Mouse (Mus musculus) CD4-positive naive resting alpha-beta T cell, adult 76 days (primary cell): ENCODE data around the gene Vmn1r219. TPM values are rescaled to one million over a fixed set of nuclear protein-coding genes. Genes with fewer than 3 reads are reported as not detected.

Experiments
- total RNA-seq: library from RNA; stranded (reverse); gene quantifications from one replicate; pipeline ENCODE4 v1.2.4, GENCODE M21; 2023

Gene Vmn1r219
- not detected for total RNA-seq

GRCm38 (mm10) chr13:23159012-23159411 lies at the start of gene Vmn1r219:
Gene Vmn1r219 (plus strand): TSS chr13:23159312.

GRCm38 (mm10) chr13:23118126-23118525 lies 41.0 kb upstream of the Vmn1r219 start, which contains the start of gene Vmn1r217:
Gene Vmn1r217 (minus strand): TSS chr13:23118226.

GRCm38 (mm10) chr13:23133099-23133498 lies 26.0 kb upstream of the Vmn1r219 start, which contains the start of gene Vmn1r218:
Gene Vmn1r218 (plus strand): TSS chr13:23133155.

GRCm38 (mm10) chr13:23187875-23188274 lies 28.8 kb downstream of the Vmn1r219 start, which contains the start of gene Vmn1r220:
Gene Vmn1r220 (minus strand): TSS chr13:23187975.

GRCm38 (mm10) chr13:23213827-23214226 lies 54.7 kb downstream of the Vmn1r219 start, which contains the start of gene Vmn1r221:
Gene Vmn1r221 (plus strand): TSS chr13:23214127.

Other genes starting within 250 kb of the Vmn1r219 start
- gene Vmn1r213, start 151.7 kb upstream of the Vmn1r219 start, total RNA-seq = not detected
- gene Vmn1r214, start 128.9 kb upstream of the Vmn1r219 start, total RNA-seq = not detected
- gene Vmn1r215, start 91.3 kb upstream of the Vmn1r219 start, total RNA-seq = not detected
- not detected for gene Vmn1r217, start 41.1 kb upstream of the Vmn1r219 start, total RNA-seq
- gene Vmn1r218, start 26.2 kb upstream of the Vmn1r219 start, total RNA-seq = not detected
- not detected for gene Vmn1r220, start 28.7 kb downstream of the Vmn1r219 start, total RNA-seq
- gene Vmn1r221, start 54.8 kb downstream of the Vmn1r219 start, total RNA-seq = not detected
- not detected for gene Vmn1r222, start 76.6 kb downstream of the Vmn1r219 start, total RNA-seq
- gene Vmn1r223, start 87.8 kb downstream of the Vmn1r219 start, total RNA-seq = not detected
- gene Zfp322a, start 209.9 kb downstream of the Vmn1r219 start, total RNA-seq = 13.3 TPM